Mouse (Mus musculus) lung, adult 2 months (tissue): ENCODE measurements around the gene Pde6h.

Experiments used
- CTCF ChIP-seq: fragments of 200-500 bp; IDR thresholded peaks from 2 replicates; pipeline ENCODE4 v1.5.1; 2011; ENCODE audit warnings: mild to moderate bottlenecking, low read length, control low read depth; ENCODE audit not compliant: insufficient read depth
- POLR2A ChIP-seq: fragments of 200-500 bp; IDR thresholded peaks from 2 replicates; pipeline ENCODE4 v1.6.1; 2011; ENCODE audit warnings: low read depth, mild to moderate bottlenecking, control low read depth, low read length, borderline replicate concordance; ENCODE audit errors: extremely low read depth

- TF ChIP-seq CTCF, result peak; percentile 39; the same call in 1 of the 2 replicates
- TF ChIP-seq POLR2A, result no peak
Measured at GRCm38 (mm10) chr6:136995533-136995932, 71.9 kb downstream of the Pde6h start.
